ENCODE assay signal across 12 mouse cellular contexts in genomic region chr2:178158936-178159335, GRCm38 (mm10). TPM values are rescaled to one million over a fixed set of nuclear protein-coding genes. Genes with fewer than 3 reads are reported as not detected.
A peak's percentile ranks its signal among the peaks of the same experiment; 100 is the strongest.
DNase-seq lines count a peak whose midpoint lies in the region; ATAC-seq and TF ChIP-seq lines count a peak whose summit lies in the region.
"Had no signal": no experiment of that assay in that cellular context is flagged by ENCODE, and none has a peak within 500 bp of the region (broad histone marks: within the 10 kb centered on the region; RNA-seq: fewer than 3 reads in every experiment).

No protein-coding gene starts in this region.

- no peak overlapping the region for H3K4me2 ChIP-seq in forebrain, embryonic 16.5 days (ENCODE audit: low read length)
- H3K4me2 ChIP-seq in forebrain, embryonic 11.5 days (ENCODE audit: low read depth, low read length, severe bottlenecking): no peak overlapping the region
- no peak overlapping the region for H3K4me2 ChIP-seq in limb, embryonic 14.5 days (replicated peaks; ENCODE audit: low read depth, low read length, severe bottlenecking)
- H3K4me2 ChIP-seq: liver, embryonic 13.5 days had no signal

- no peak for TF ChIP-seq CTCF in brain, embryonic 14.5 days (IDR thresholded peaks at IDR 0.05; ENCODE audit: borderline replicate concordance, extremely low read depth, insufficient read depth, insufficient read length)

- no peak for DNase-seq in forebrain, embryonic 11.5 days (ENCODE audit: low spot score)
- peak; percentile 38 for DNase-seq in brain, embryonic 14.5 days (ENCODE audit: low read depth)
- DNase-seq in layer of hippocampus, adult 8-10 months (ENCODE audit: low spot score in 2 of 2): peak; percentile 79 to 91
- DNase-seq in limb, embryonic 14.5 days (ENCODE audit: low spot score): no peak
- no peak for DNase-seq in kidney, postnatal 14 days
- no peak for DNase-seq in heart, adult 9 months (ENCODE audit: low spot score in 2 of 2)
- DNase-seq in kidney, adult 18-20 months: no peak
- DNase-seq: adrenal gland, adult 8-10 months; cerebellum, adult 8-10 months; kidney, adult 9 months; liver, embryonic 13.5 days had no signal

- peaks cover 11% of the 10 kb centered on the region for H3K4me1 ChIP-seq in forebrain, embryonic 16.5 days (replicated peaks; ENCODE audit: control insufficient read depth, insufficient read depth, low read length)
- no peaks in the 10 kb centered on the region; the same call in 1 of the 2 replicates for H3K4me1 ChIP-seq in forebrain, embryonic 11.5 days (replicated peaks; ENCODE audit: control insufficient read depth, insufficient read depth, low read length)
- peaks cover 2% of the 10 kb centered on the region; the same call in 1 of the 2 replicates for H3K4me1 ChIP-seq in limb, embryonic 14.5 days (ENCODE audit: control insufficient read depth, insufficient read depth, low read length)
- H3K4me1 ChIP-seq: liver, embryonic 13.5 days had no signal

- no peak for TF ChIP-seq POLR2A in brain, embryonic 14.5 days (IDR thresholded peaks at IDR 0.05; ENCODE audit: borderline replicate concordance, extremely low read depth, insufficient read depth, insufficient read length, poor library complexity, severe bottlenecking)
- TF ChIP-seq POLR2A in limb, embryonic 14.5 days (IDR thresholded peaks at IDR 0.05; ENCODE audit: borderline replicate concordance, extremely low read depth, insufficient read depth, insufficient read length): no peak

- 75% methylated on average over 12 of the region's 12 CpGs for WGBS in forebrain, embryonic 16.5 days
- WGBS in forebrain, embryonic 11.5 days: 90% methylated on average over 12 of the region's 12 CpGs
- WGBS in limb, embryonic 14.5 days: 86% methylated on average over 12 of the region's 12 CpGs

- H3K9me3 ChIP-seq in forebrain, embryonic 16.5 days (ENCODE audit: control insufficient read depth, low read length): no peaks in the 10 kb centered on the region
- no peaks in the 10 kb centered on the region for H3K9me3 ChIP-seq in forebrain, embryonic 11.5 days (ENCODE audit: control insufficient read depth, low read length)
- H3K9me3 ChIP-seq in limb, embryonic 14.5 days (ENCODE audit: control insufficient read depth, low read length): no peaks in the 10 kb centered on the region
- H3K9me3 ChIP-seq: liver, embryonic 13.5 days had no signal

- H3K9ac ChIP-seq in forebrain, embryonic 16.5 days (replicated peaks; ENCODE audit: low read depth, low read length): no peak overlapping the region
- no peak overlapping the region for H3K9ac ChIP-seq in forebrain, embryonic 11.5 days (ENCODE audit: low read length)
- no peak overlapping the region for H3K9ac ChIP-seq in limb, embryonic 14.5 days (ENCODE audit: low read depth, low read length, severe bottlenecking)
- H3K9ac ChIP-seq: liver, embryonic 13.5 days had no signal

- H3K27me3 ChIP-seq in forebrain, embryonic 16.5 days (replicated peaks; ENCODE audit: control insufficient read depth, insufficient read depth, low read length): no peaks in the 10 kb centered on the region
- H3K27me3 ChIP-seq in forebrain, embryonic 11.5 days (ENCODE audit: control insufficient read depth, insufficient read depth, low read length): no peaks in the 10 kb centered on the region
- no peaks in the 10 kb centered on the region for H3K27me3 ChIP-seq in limb, embryonic 14.5 days (ENCODE audit: control insufficient read depth, insufficient read depth, low read length)
- H3K27me3 ChIP-seq: liver, embryonic 13.5 days had no signal

- no peak overlapping the region for H3K4me3 ChIP-seq in forebrain, embryonic 16.5 days (replicated peaks; ENCODE audit: low read length)
- H3K4me3 ChIP-seq in forebrain, embryonic 11.5 days (ENCODE audit: low read depth, low read length): no peak overlapping the region
- no peak overlapping the region for H3K4me3 ChIP-seq in limb, embryonic 14.5 days (replicated peaks; ENCODE audit: low read length)
- H3K4me3 ChIP-seq: liver, embryonic 13.5 days had no signal

- peak; percentile 27; the same call in 1 of the 2 replicates for ATAC-seq in forebrain, embryonic 16.5 days
- no peak for ATAC-seq in forebrain, embryonic 11.5 days (replicated peaks; ENCODE audit: low FRiP score)
- 0 out of 2 replicates have a peak, but pooled peaks have one; percentile 31 for ATAC-seq in limb, embryonic 14.5 days (ENCODE audit: low FRiP score, low read depth)

- H3K36me3 ChIP-seq in forebrain, embryonic 16.5 days (ENCODE audit: control insufficient read depth, insufficient read depth): no peaks in the 10 kb centered on the region
- no peaks in the 10 kb centered on the region for H3K36me3 ChIP-seq in forebrain, embryonic 11.5 days (ENCODE audit: control insufficient read depth, insufficient read depth, low read length)
- H3K36me3 ChIP-seq in limb, embryonic 14.5 days (ENCODE audit: control insufficient read depth, insufficient read depth, low read length): no peaks in the 10 kb centered on the region
- H3K36me3 ChIP-seq: liver, embryonic 13.5 days had no signal

- H3K27ac ChIP-seq in forebrain, embryonic 16.5 days (ENCODE audit: low read length): no peak overlapping the region
- no peak overlapping the region for H3K27ac ChIP-seq in forebrain, embryonic 11.5 days (ENCODE audit: low read depth, low read length)
- H3K27ac ChIP-seq in limb, embryonic 14.5 days (replicated peaks; ENCODE audit: low read depth, low read length): no peak overlapping the region
- H3K27ac ChIP-seq: liver, embryonic 13.5 days had no signal

RNA-seq across cellular contexts. Expression of gene Phactr3, which starts 40.2 kb away (rescaled TPM):
- 59.8 and 71.8 TPM in 2 replicates for polyA plus RNA-seq in forebrain, embryonic 16.5 days (2015; fragmentation: Nextera tagmentation; extraction: Ambion mirVana)
- 11.3 and 13.5 TPM in 2 replicates for polyA plus RNA-seq in forebrain, embryonic 11.5 days (2014; fragmentation: Nextera tagmentation; extraction: Ambion mirVana)
- polyA plus RNA-seq in brain, embryonic 14.5 days (2012; rRNA removed): 57.7 and 64.7 TPM in 2 replicates
- total RNA-seq in layer of hippocampus, adult 8-10 months (2022): 100 to 1,000 TPM; 123 to 135 (median 125) TPM
- 0.48 and 0.56 TPM in 2 replicates for polyA plus RNA-seq in limb, embryonic 14.5 days (2012; rRNA removed)
- polyA plus RNA-seq in limb, embryonic 14.5 days (2014; fragmentation: Nextera tagmentation; extraction: Ambion mirVana): 0.46 and 0.55 TPM in 2 replicates

Comparison
In these comparisons a context has a peak if more than half of its experiments do, and no peak if none do; other contexts are left out.
1. DNase-seq: peak in brain, embryonic 14.5 days (single experiment) and layer of hippocampus, adult 8-10 months (2 of 2); none in forebrain, embryonic 11.5 days (single experiment), limb, embryonic 14.5 days (single experiment), kidney, postnatal 14 days (single experiment), heart, adult 9 months (0 of 2) and kidney, adult 18-20 months (single experiment).